Mouse (Mus musculus): Measurements from ENCODE around the gene Sh2d3c.

Gene Sh2d3c

GRCm38 (mm10) chr2:32720681-32721229 is at the start of gene Sh2d3c:
Gene Sh2d3c (plus strand): TSS chr2:32721055.
- DNase-seq = no peak

GRCm38 (mm10) chr2:32671147-32671546 is 49.7 kb upstream of the Sh2d3c start:
- no peak for DNase-seq

- no peak for DNase-seq
Measured at GRCm38 (mm10) chr2:32671907-32672595, 48.8 kb upstream of the Sh2d3c start.

GRCm38 (mm10) chr2:32673176-32673917 is 47.5 kb upstream of the Sh2d3c start:
- DNase-seq = no peak

- no peak for DNase-seq
Measured at GRCm38 (mm10) chr2:32676821-32677220, 44.0 kb upstream of the Sh2d3c start.

GRCm38 (mm10) chr2:32677683-32678082 is 43.2 kb upstream of the Sh2d3c start:
- no peak for DNase-seq

GRCm38 (mm10) chr2:32680051-32680451 is 40.8 kb upstream of the Sh2d3c start:
- peak; percentile 59 for DNase-seq

- DNase-seq = no peak
Measured at GRCm38 (mm10) chr2:32680961-32681650, 39.7 kb upstream of the Sh2d3c start.

GRCm38 (mm10) chr2:32681754-32682153 is 39.1 kb upstream of the Sh2d3c start:
- no peak for DNase-seq

DNA sequence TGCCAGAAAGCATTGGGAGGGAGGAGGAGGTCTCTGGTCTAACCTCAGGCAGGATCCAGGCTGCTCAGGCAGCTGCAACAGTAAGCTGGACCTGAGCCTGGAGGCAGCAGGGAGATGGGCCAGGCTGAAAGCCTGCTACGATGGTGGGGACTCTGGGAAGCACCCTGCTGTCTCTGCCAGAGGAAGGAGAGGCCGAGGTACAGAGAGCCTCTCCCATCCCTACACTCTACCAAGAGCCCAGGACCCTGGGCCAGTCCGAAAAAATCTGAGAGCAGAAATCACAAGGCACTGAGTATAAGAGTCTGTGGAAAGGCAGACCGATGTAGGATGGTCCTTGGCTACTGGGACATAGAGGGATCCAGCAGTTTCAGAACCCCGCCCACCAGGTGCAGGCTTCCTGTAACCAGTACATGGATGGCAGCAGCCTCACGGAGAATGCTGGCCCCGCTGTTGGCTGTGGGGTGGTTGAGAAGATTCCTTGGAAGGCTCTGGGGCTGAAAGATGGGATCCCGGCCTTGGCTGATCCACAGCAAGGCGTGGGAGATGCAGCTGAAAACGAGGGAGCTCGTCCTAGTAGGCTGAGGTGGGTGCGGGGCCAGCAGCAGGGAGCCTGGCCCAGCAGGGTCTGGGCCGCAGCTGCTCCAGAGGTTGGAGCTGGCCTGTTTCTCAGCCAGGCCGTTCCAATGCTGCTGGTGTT is 38.0 kb upstream of the Sh2d3c start:
- no peak for DNase-seq

DNA sequence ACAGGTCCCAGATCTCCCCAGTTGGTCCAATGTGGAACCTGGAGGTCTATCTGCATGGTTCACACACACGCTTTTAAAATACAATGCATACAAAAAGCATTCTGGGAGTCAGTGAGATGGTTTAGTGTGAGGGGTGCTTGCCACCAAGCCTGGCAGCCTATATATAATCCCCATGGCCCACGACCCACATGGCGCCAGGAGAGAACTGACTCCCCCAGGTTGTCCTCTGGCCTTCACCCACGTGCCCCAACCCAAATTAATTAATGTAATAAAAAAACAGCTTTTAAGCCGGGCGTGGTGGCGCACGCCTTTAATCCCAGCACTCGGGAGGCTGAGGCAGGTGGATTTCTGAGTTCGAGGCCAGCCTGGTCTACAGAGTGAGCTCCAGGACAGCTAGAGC is 37.2 kb upstream of the Sh2d3c start:
- no peak for DNase-seq

GRCm38 (mm10) chr2:32684681-32685428 is 36.0 kb upstream of the Sh2d3c start:
- no peak for DNase-seq

- DNase-seq = no peak
Measured at GRCm38 (mm10) chr2:32685807-32686206, 35.0 kb upstream of the Sh2d3c start.

- no peak for DNase-seq
Measured at GRCm38 (mm10) chr2:32686640-32687039, 34.2 kb upstream of the Sh2d3c start.

GRCm38 (mm10) chr2:32687562-32687961 is 33.3 kb upstream of the Sh2d3c start:
- no peak for DNase-seq

GRCm38 (mm10) chr2:32689420-32689819 is 31.4 kb upstream of the Sh2d3c start:
- peak; percentile 88 for DNase-seq

DNA sequence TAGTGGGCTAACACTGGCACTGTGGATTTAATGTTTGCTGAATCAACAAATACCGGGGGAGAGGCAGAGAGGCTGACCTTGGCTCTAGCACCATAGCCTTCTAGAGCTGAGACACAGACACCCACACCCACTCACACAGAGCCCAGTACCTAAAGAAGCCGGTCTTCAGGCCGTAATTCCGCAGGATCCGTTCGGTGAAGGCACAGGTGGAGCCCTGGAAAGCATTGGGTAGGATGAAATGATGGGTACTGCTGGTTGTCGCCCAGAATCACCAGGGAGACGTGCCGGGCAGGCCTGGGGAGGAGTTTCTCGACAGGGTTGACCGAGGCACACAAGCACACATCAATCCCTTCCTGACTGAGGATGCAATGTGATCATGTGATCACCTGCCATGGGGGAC is 29.8 kb upstream of the Sh2d3c start:
- no peak for DNase-seq

DNA sequence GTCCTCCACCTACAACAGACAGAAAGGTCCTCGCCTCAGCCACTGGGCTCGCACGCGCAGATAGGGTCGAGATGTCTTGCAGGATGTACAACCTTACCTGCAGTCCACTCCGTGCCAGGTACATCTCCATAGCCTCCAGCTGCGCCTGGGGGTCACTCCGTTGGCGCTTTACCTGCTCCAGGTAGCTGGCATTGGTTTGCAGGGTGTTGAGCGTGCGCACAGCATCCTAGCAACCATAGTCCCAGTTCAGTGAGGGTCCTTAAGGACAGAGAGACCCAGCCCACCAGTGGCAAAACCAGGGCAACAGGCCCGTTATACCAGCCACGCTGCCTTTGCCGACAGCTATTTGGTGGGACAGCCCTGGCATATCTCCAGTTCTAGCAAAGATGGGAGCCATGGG is 28.4 kb upstream of the Sh2d3c start:
- no peak for DNase-seq

GRCm38 (mm10) chr2:32693282-32693681 is 27.6 kb upstream of the Sh2d3c start:
- DNase-seq = no peak

GRCm38 (mm10) chr2:32693823-32694411 is 26.9 kb upstream of the Sh2d3c start:
- DNase-seq = peak; percentile 96

- no peak for DNase-seq
Measured at GRCm38 (mm10) chr2:32694691-32695090, 26.2 kb upstream of the Sh2d3c start.

- DNase-seq = no peak
Measured at GRCm38 (mm10) chr2:32699680-32700079, 21.2 kb upstream of the Sh2d3c start.

All from right cerebral cortex, postnatal 25 days (tissue).